Mouse (Mus musculus): ENCODE data around the gene Nat14. TPM values are rescaled to one million over a fixed set of nuclear protein-coding genes. Genes with fewer than 3 reads are reported as not detected.

Gene Nat14
- polyA plus RNA-seq, 1 experiment from 2014 or later = 5.1 TPM

DNA sequence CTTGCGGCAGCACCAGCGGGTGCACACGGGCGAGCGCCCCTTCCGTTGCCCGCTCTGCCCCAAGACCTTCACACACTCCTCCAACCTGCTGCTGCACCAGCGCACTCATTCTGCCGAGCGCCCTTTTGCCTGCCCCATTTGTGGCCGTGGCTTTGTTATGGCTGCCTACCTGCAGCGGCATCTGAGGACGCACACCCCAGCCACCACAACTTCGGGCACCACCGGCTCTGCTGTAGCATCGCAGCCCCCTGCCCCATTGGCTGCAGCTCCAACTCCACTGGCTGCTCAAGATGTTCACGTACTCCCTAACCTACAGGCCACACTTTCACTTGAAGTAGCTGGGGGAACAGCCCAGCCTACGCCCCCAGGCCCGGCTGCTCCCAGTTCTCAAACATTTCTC, 1.3 kb upstream of the Nat14 start:
- no peaks in the 10 kb centered on the region for H3K27me3 ChIP-seq (ENCODE audit: control insufficient read depth, insufficient read depth, low read length)
- no peaks in the 10 kb centered on the region for H3K9me3 ChIP-seq (ENCODE audit: control insufficient read depth, low read length)
- H3K4me1 ChIP-seq (ENCODE audit: control insufficient read depth in 2 of 2, insufficient read depth in 2 of 2, low read length in 2 of 2) = peaks cover 36 to 58% of the 10 kb centered on the region in 2 experiments
- peak overlapping the region in 1 of 2 experiments; percentile 74; a peak in 2 of 4 replicates for H3K27ac ChIP-seq (replicated peaks in 1 of 2; ENCODE audit: control insufficient read depth in 1 of 2, insufficient read depth in 1 of 2, low read depth in 2 of 2, low read length in 2 of 2)
- H3K36me3 ChIP-seq (ENCODE audit: control insufficient read depth, insufficient read depth, low read length) = peaks cover 40% of the 10 kb centered on the region
- no peak overlapping the region for H3K9ac ChIP-seq (ENCODE audit: low read length)
- no peak for ATAC-seq (ENCODE audit: insufficient number of reproducible peaks, insufficient read depth, low FRiP score, low read depth)
- no peak overlapping the region for H3K4me3 ChIP-seq (ENCODE audit: control insufficient read depth in 1 of 2, insufficient read depth in 1 of 2, low read depth in 1 of 2, low read length in 2 of 2)
- 92% methylated on average over 19 of the region's 19 CpGs for WGBS
- no peak overlapping the region for H3K4me2 ChIP-seq (ENCODE audit: low read length)

DNA sequence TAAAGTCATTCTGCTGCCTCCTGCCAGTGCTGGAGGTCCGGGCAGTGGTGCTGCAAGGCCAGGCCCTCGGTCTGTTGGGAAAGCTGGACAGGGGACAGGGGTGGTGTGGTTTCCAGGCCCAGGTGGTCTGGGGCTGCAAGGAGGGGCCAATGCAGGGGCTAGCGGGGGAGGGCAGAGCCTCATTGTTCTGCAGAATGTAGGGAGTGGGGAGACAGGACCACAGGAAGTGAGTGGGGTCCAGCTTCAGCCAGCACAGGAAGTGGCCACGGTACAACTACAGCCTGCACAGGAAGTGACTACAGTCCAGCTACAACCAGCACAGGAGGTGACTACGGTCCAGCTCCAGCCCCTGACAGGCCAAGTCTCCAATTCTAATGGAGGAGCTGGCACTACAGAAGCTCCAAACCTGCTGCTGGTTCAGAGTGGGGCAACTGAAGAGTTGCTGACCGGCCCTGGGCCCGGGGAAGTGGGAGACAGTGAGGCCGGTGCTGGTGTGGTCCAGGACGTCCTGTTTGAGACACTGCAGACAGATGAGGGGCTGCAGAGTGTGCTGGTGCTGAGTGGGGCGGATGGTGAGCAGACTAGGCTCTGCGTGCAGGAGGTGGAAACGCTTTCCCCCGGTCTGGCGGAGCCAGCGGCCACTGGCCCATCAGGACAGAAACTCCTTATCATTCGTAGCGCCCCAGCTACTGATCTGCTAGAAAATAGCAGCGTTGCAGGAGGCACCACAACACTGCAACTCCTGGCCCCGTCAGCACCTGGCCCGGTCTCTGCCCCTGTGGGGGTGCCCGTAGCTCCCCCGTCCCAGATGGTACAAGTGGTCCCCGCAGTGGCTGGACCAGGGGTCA, 628 bp upstream of the Nat14 start:
- H3K4me3 ChIP-seq (ENCODE audit: control insufficient read depth in 1 of 2, insufficient read depth in 1 of 2, low read depth in 1 of 2, low read length in 2 of 2) = no peak overlapping the region
- peak overlapping the region; percentile 44; the same call in 1 of the 2 replicates for H3K9ac ChIP-seq (ENCODE audit: low read length)
- peak overlapping the region; percentile 32 for H3K4me2 ChIP-seq (ENCODE audit: low read length)
- peaks cover 40% of the 10 kb centered on the region for H3K36me3 ChIP-seq (ENCODE audit: control insufficient read depth, insufficient read depth, low read length)
- H3K4me1 ChIP-seq (ENCODE audit: control insufficient read depth in 2 of 2, insufficient read depth in 2 of 2, low read length in 2 of 2) = peaks cover 41 to 61% of the 10 kb centered on the region in 2 experiments
- no peaks in the 10 kb centered on the region for H3K9me3 ChIP-seq (ENCODE audit: control insufficient read depth, low read length)
- WGBS = 25% methylated on average over 23 of the region's 23 CpGs
- no peaks in the 10 kb centered on the region for H3K27me3 ChIP-seq (ENCODE audit: control insufficient read depth, insufficient read depth, low read length)
- peak; percentile 25; the same call in 1 of the 2 replicates for ATAC-seq (ENCODE audit: insufficient number of reproducible peaks, insufficient read depth, low FRiP score, low read depth)
- H3K27ac ChIP-seq (replicated peaks in 1 of 2; ENCODE audit: control insufficient read depth in 1 of 2, insufficient read depth in 1 of 2, low read depth in 2 of 2, low read length in 2 of 2) = peak overlapping the region; percentile 60 to 74

DNA sequence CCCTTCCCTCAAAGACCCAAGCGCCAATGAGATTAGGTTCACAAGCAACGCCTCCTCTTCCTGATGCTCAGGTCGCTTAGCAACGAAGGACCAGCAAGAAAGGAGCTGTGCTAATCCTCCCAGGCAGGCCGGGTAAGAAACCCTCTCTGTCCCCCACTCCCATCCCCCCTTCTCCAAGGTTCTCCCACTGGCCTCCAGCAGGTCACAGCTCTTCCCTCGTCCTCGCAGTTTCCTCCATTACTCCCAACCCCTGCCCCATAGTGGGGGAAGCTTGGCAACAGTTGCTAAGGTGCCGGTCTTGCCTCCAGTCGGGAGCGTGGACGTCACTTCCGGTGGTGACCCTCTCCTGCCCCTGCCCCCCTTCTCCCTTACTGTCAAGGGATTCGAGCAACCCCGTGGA, 680 bp downstream of the Nat14 start:
- Histone ChIP-seq H3K27ac (replicated peaks in 1 of 2; ENCODE audit: control insufficient read depth in 1 of 2, insufficient read depth in 1 of 2, low read depth in 2 of 2, low read length in 2 of 2) (0 out of 4 replicates have a peak overlapping the region, but pooled peaks of 1 of the 2 experiments have one; percentile 58), H3K36me3 (ENCODE audit: control insufficient read depth, insufficient read depth, low read length) (peaks cover 34% of the 10 kb centered on the region), H3K27me3 (ENCODE audit: control insufficient read depth, insufficient read depth, low read length) (peaks cover 5% of the 10 kb centered on the region), H3K4me1 (ENCODE audit: control insufficient read depth in 2 of 2, insufficient read depth in 2 of 2, low read length in 2 of 2) (peaks cover 40 to 54% of the 10 kb centered on the region in 2 experiments), H3K4me3 (ENCODE audit: control insufficient read depth in 1 of 2, insufficient read depth in 1 of 2, low read depth in 1 of 2, low read length in 2 of 2) (peak overlapping the region; percentile 32 to 41), H3K9ac (ENCODE audit: low read length) (peak overlapping the region; percentile 64), H3K4me2 (ENCODE audit: low read length) (peak overlapping the region; percentile 82), H3K9me3 (ENCODE audit: control insufficient read depth, low read length) (no peaks in the 10 kb centered on the region)
- WGBS = 0% methylated on average over 14 of the region's 14 CpGs
- 0 out of 2 replicates have a peak, but pooled peaks have one; percentile 14 for ATAC-seq (ENCODE audit: insufficient number of reproducible peaks, insufficient read depth, low FRiP score, low read depth)

DNA sequence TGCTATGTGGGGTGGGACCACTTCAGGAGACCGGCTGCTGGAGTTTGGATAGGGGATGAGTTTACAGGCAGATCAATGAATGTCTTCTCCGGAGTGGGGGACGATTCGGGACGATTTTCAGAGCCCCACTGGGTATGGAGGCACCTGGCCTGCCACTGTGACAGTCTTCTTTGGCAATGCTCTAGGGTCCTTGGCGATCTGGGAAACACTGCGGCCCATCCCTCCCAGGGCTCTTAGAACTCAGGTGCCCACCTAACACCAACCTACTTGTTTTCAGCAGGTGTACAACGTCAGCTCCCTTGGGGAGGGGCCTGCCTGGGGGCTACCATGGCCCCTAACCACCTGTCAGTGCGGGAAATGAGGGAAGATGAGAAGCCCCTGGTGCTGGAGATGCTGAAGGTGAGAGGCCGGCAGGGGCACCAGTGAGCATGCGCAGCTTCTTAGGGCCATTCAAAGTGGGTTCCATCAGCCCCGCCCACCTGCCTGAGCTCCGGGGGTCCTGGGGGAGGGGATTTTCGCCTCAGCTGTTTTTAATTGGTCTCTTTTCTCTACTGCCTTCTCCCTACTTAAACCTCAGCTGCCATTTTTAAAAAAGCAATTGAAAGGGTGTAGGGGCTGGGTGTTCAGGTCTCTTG, 1.2 kb downstream of the Nat14 start:
- H3K4me2 ChIP-seq (ENCODE audit: low read length) = peak overlapping the region; percentile 82
- 2% methylated on average over 14 of the region's 14 CpGs for WGBS
- peaks cover 29% of the 10 kb centered on the region for H3K36me3 ChIP-seq (ENCODE audit: control insufficient read depth, insufficient read depth, low read length)
- H3K4me3 ChIP-seq (ENCODE audit: control insufficient read depth in 1 of 2, insufficient read depth in 1 of 2, low read depth in 1 of 2, low read length in 2 of 2) = peak overlapping the region; percentile 32 to 41
- peak overlapping the region; percentile 66 for H3K9ac ChIP-seq (ENCODE audit: low read length)
- H3K9me3 ChIP-seq (ENCODE audit: control insufficient read depth, low read length) = no peaks in the 10 kb centered on the region
- no peak for ATAC-seq (ENCODE audit: insufficient number of reproducible peaks, insufficient read depth, low FRiP score, low read depth)
- H3K27ac ChIP-seq (replicated peaks in 1 of 2; ENCODE audit: control insufficient read depth in 1 of 2, insufficient read depth in 1 of 2, low read depth in 2 of 2, low read length in 2 of 2) = peak overlapping the region; percentile 31 to 58; a peak in 1 of 4 replicates
- H3K4me1 ChIP-seq (ENCODE audit: control insufficient read depth in 2 of 2, insufficient read depth in 2 of 2, low read length in 2 of 2) = peaks cover 40 to 54% of the 10 kb centered on the region in 2 experiments
- H3K27me3 ChIP-seq (ENCODE audit: control insufficient read depth, insufficient read depth, low read length) = peaks cover 5% of the 10 kb centered on the region

DNA sequence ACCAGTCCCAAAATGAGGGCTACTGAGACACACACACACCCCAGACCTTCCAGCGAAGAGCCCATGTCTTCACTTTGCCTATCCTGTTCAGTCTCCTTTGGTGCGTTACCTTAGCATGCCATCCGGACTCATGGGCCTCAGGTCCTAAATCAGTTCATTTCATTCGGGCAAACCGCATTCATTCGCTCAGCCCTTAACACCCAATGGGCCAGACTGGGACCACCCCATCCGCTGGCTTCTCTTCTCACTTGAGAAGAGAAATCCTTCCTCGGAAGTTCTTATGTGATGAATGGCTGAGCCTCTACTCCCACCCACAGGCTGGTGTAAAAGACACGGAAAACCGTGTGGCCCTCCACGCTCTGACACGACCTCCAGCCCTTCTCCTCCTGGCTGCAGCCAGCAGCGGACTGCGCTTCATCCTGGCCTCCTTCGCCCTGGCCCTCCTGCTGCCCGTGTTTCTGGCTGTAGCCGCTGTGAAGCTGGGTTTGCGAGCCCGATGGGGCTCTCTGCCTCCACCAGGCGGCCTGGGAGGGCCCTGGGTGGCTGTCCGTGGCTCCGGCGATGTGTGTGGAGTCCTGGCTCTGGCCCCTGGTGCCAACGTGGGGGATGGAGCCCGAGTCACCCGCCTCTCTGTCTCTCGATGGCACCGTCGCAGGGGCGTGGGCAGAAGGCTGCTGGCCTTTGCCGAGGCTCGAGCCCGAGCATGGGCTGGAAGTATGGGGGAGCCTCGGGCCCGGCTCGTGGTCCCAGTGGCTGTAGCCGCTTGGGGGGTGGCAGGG, 1.9 kb downstream of the Nat14 start:
- H3K9me3 ChIP-seq (ENCODE audit: control insufficient read depth, low read length) = no peaks in the 10 kb centered on the region
- peak overlapping the region; percentile 21 to 32 for H3K4me3 ChIP-seq (ENCODE audit: control insufficient read depth in 1 of 2, insufficient read depth in 1 of 2, low read depth in 1 of 2, low read length in 2 of 2)
- no peak for ATAC-seq (ENCODE audit: insufficient number of reproducible peaks, insufficient read depth, low FRiP score, low read depth)
- 5% methylated on average over 37 of the region's 37 CpGs for WGBS
- H3K27ac ChIP-seq (replicated peaks in 1 of 2; ENCODE audit: control insufficient read depth in 1 of 2, insufficient read depth in 1 of 2, low read depth in 2 of 2, low read length in 2 of 2) = peak overlapping the region; percentile 65 to 75
- peaks cover 40 to 54% of the 10 kb centered on the region in 2 experiments for H3K4me1 ChIP-seq (ENCODE audit: control insufficient read depth in 2 of 2, insufficient read depth in 2 of 2, low read length in 2 of 2)
- H3K9ac ChIP-seq (ENCODE audit: low read length) = peak overlapping the region; percentile 66
- H3K27me3 ChIP-seq (ENCODE audit: control insufficient read depth, insufficient read depth, low read length) = peaks cover 5% of the 10 kb centered on the region
- H3K4me2 ChIP-seq (ENCODE audit: low read length) = peak overlapping the region; percentile 82
- peaks cover 22% of the 10 kb centered on the region for H3K36me3 ChIP-seq (ENCODE audit: control insufficient read depth, insufficient read depth, low read length)

DNA sequence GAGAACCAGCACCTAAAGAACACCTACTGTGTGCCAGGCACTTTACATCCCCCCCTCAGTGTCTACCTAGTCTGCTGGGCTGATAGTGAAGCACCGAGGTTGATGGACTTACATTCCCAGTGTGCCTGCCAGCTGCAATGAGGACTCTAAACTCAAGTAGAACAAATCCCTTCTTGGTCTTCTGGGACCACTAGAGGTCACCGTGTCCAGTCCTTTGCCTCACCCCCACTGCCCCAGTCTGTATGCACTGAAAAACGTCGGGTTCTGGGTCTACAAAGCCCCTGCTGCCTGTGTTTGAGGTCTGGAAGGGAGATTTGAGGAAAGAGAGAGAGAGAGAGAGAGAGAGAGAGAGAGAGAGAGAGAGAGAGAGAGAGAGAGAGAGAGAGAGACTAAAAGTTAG, 2.7 kb downstream of the Nat14 start:
- 0% methylated on average over 4 of the region's 4 CpGs for WGBS

DNA sequence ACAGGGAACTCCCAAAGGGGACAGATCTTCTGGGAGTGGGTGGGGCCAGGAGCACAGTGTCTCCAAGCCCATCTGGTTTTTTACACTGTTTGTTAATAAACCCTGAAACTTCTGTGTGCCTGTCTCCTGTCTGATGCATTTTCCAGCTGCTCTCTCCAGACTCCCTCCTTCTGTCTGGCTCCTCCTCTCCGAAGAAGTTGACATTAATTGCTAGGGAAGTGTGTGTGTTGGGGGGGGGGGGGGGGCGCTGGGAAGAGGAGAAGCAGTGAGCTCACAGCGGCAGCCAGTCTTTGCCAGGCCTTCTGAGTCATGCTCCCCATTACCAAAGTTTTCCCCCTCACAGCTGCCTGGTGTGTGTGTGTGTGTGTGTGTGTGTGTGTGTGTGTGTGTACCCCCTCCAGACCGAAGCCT, 3.1 kb downstream of the Nat14 start:
- H3K4me1 ChIP-seq (ENCODE audit: control insufficient read depth in 2 of 2, insufficient read depth in 2 of 2, low read length in 2 of 2) = peaks cover 40 to 54% of the 10 kb centered on the region in 2 experiments
- peaks cover 5% of the 10 kb centered on the region for H3K27me3 ChIP-seq (ENCODE audit: control insufficient read depth, insufficient read depth, low read length)
- 10% methylated on average over 4 of the region's 4 CpGs for WGBS
- H3K9ac ChIP-seq (ENCODE audit: low read length) = peak overlapping the region; percentile 38; the same call in 1 of the 2 replicates
- no peak overlapping the region for H3K4me3 ChIP-seq (ENCODE audit: control insufficient read depth in 1 of 2, insufficient read depth in 1 of 2, low read depth in 1 of 2, low read length in 2 of 2)
- H3K9me3 ChIP-seq (ENCODE audit: control insufficient read depth, low read length) = no peaks in the 10 kb centered on the region
- no peak for ATAC-seq (ENCODE audit: insufficient number of reproducible peaks, insufficient read depth, low FRiP score, low read depth)
- H3K36me3 ChIP-seq (ENCODE audit: control insufficient read depth, insufficient read depth, low read length) = peaks cover 10% of the 10 kb centered on the region
- no peak overlapping the region for H3K4me2 ChIP-seq (ENCODE audit: low read length)
- peak overlapping the region; percentile 75 to 87 for H3K27ac ChIP-seq (replicated peaks in 1 of 2; ENCODE audit: control insufficient read depth in 1 of 2, insufficient read depth in 1 of 2, low read depth in 2 of 2, low read length in 2 of 2)

More for the DNA sequence above, 2.7 kb downstream of the Nat14 start:
- H3K4me2 ChIP-seq (ENCODE audit: low read length) = peak overlapping the region; percentile 82
- H3K27me3 ChIP-seq (ENCODE audit: control insufficient read depth, insufficient read depth, low read length) = peaks cover 5% of the 10 kb centered on the region
- H3K4me1 ChIP-seq (ENCODE audit: control insufficient read depth in 2 of 2, insufficient read depth in 2 of 2, low read length in 2 of 2) = peaks cover 40 to 54% of the 10 kb centered on the region in 2 experiments
- peak overlapping the region; percentile 65 to 75 for H3K27ac ChIP-seq (replicated peaks in 1 of 2; ENCODE audit: control insufficient read depth in 1 of 2, insufficient read depth in 1 of 2, low read depth in 2 of 2, low read length in 2 of 2)
- H3K9me3 ChIP-seq (ENCODE audit: control insufficient read depth, low read length) = no peaks in the 10 kb centered on the region
- no peak overlapping the region for H3K4me3 ChIP-seq (ENCODE audit: control insufficient read depth in 1 of 2, insufficient read depth in 1 of 2, low read depth in 1 of 2, low read length in 2 of 2)
- H3K36me3 ChIP-seq (ENCODE audit: control insufficient read depth, insufficient read depth, low read length) = peaks cover 14% of the 10 kb centered on the region
- ATAC-seq (ENCODE audit: insufficient number of reproducible peaks, insufficient read depth, low FRiP score, low read depth) = no peak
- peak overlapping the region; percentile 66; the same call in 1 of the 2 replicates for H3K9ac ChIP-seq (ENCODE audit: low read length)

Measured in heart, embryonic 14.5 days (tissue).